29 mouse cellular contexts compared by ENCODE assay signal in the genomic region with DNA sequence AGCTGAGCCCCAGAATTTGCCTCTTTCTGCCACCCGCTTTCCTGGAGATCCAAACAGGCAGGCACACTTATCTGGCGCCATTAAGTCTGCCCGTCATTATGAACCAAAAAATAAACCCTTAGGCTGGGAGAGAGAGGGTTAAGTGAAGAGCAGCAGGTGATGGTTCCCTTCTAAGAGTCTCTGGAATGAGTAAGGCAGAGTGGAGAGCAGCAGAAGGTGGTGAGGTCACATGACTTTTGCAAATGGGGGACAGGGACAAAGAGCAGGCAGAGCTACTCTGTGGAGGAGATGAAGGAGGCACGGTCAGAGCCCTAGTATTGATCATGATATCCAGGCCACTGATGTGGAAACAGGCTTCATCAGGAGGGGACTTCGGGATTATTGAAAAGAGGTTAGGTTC.
"Had no signal": no experiment of that assay in that cellular context is flagged by ENCODE, and none has a peak within 500 bp of the region (broad histone marks: within the 10 kb centered on the region; RNA-seq: fewer than 3 reads in every experiment).

No protein-coding gene starts in this region.

- H3K36me3 ChIP-seq: heart, embryonic 12.5 days; heart, embryonic 13.5 days; heart, embryonic 15.5 days; hindbrain, embryonic 10.5 days; hindbrain, embryonic 12.5 days; hindbrain, embryonic 13.5 days; hindbrain, embryonic 15.5 days; intestine, embryonic 15.5 days; kidney, embryonic 15.5 days had no signal

- H3K4me3 ChIP-seq: heart, embryonic 12.5 days; heart, embryonic 13.5 days; heart, embryonic 15.5 days; hindbrain, embryonic 10.5 days; hindbrain, embryonic 12.5 days; hindbrain, embryonic 13.5 days; hindbrain, embryonic 15.5 days; intestine, embryonic 15.5 days; kidney, embryonic 15.5 days; layer of hippocampus, adult 2 months; left cerebral cortex, adult 2 months had no signal

- DNase-seq: heart, postnatal 14 days; heart, postnatal 36 days; heart, postnatal 4 days; kidney, adult 11 months; kidney, adult 18-20 months; kidney, adult 2 months; kidney, adult 8-10 months; kidney, adult 9 months; kidney, postnatal 10 days; kidney, postnatal 14 days; kidney, postnatal 25 days; kidney, postnatal 36 days; kidney, postnatal 4 days; layer of hippocampus, adult 9-11 months; layer of hippocampus, postnatal 36 days had no signal

- H3K9ac ChIP-seq: heart, embryonic 12.5 days; heart, embryonic 13.5 days; heart, embryonic 15.5 days; hindbrain, embryonic 12.5 days; hindbrain, embryonic 13.5 days; hindbrain, embryonic 14.5 days; hindbrain, embryonic 15.5 days; intestine, embryonic 15.5 days; kidney, embryonic 15.5 days had no signal

- H3K27ac ChIP-seq: heart, embryonic 13.5 days; heart, embryonic 15.5 days; hindbrain, embryonic 10.5 days; hindbrain, embryonic 12.5 days; hindbrain, embryonic 13.5 days; hindbrain, embryonic 14.5 days; hindbrain, embryonic 15.5 days; hindbrain, postnatal 0 days; intestine, embryonic 15.5 days; kidney, embryonic 15.5 days; kidney, postnatal 0 days; layer of hippocampus, adult 2 months; left cerebral cortex, adult 2 months had no signal

- H3K9me3 ChIP-seq: heart, embryonic 12.5 days; heart, embryonic 13.5 days; heart, embryonic 15.5 days; hindbrain, embryonic 10.5 days; hindbrain, embryonic 12.5 days; hindbrain, embryonic 13.5 days; hindbrain, embryonic 15.5 days; intestine, embryonic 15.5 days; kidney, embryonic 15.5 days had no signal

- H3K27me3 ChIP-seq: heart, embryonic 12.5 days; heart, embryonic 13.5 days; heart, embryonic 15.5 days; hindbrain, embryonic 12.5 days; hindbrain, embryonic 13.5 days; hindbrain, embryonic 15.5 days; intestine, embryonic 15.5 days; kidney, embryonic 15.5 days had no signal

- H3K4me1 ChIP-seq: intestine, embryonic 15.5 days had no signal
